17 mouse cellular contexts compared by ENCODE assay signal in the genomic region with DNA sequence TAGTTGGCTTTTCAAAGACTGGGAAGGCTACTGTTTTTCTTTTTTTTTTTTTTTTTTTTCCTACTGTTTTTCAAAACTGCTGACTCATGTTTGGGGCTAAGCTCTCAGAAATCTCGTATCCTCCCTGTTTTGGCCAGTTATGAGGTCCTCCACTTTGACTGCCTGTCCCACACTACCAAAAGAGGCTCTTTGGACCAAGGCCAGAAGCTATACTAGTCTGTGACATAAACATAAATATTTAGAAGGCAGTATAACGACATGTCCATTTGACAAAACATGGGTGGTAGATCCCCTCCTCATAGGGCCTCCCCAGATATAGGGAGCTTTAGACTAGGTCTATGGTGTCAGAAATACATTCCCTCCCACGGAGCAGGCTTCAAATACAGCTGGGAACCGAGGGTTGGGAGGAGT. TPM values are rescaled to one million over a fixed set of nuclear protein-coding genes. Genes with fewer than 3 reads are reported as not detected.
DNase-seq lines count a peak whose midpoint lies in the region; ATAC-seq and TF ChIP-seq lines count a peak whose summit lies in the region.
"Had no signal": no experiment of that assay in that cellular context is flagged by ENCODE, and none has a peak within 500 bp of the region (broad histone marks: within the 10 kb centered on the region; RNA-seq: fewer than 3 reads in every experiment).

No protein-coding gene starts in this region.

- no peak overlapping the region for H3K4me2 ChIP-seq in lung, embryonic 16.5 days (ENCODE audit: low read depth, low read length)
- H3K4me2 ChIP-seq in stomach, embryonic 16.5 days (ENCODE audit: low read depth, low read length) = no peak overlapping the region
- H3K4me2 ChIP-seq: embryonic facial prominence, embryonic 15.5 days; hindbrain, embryonic 13.5 days had no signal

- 0 out of 2 replicates have a peak overlapping the region, but pooled peaks have one; percentile 11 for H3K9ac ChIP-seq in lung, embryonic 16.5 days (ENCODE audit: low read length)
- H3K9ac ChIP-seq in stomach, embryonic 16.5 days (ENCODE audit: low read length) = no peak overlapping the region
- H3K9ac ChIP-seq: embryonic facial prominence, embryonic 15.5 days; hindbrain, embryonic 13.5 days; liver, embryonic 14.5 days had no signal

- no peak overlapping the region for H3K4me3 ChIP-seq in lung, embryonic 16.5 days (ENCODE audit: low read length)
- no peak overlapping the region for H3K4me3 ChIP-seq in embryonic fibroblast, embryonic 13.5 days (ENCODE audit: insufficient read depth, low read length)
- H3K4me3 ChIP-seq in stomach, embryonic 16.5 days (replicated peaks; ENCODE audit: low read length) = no peak overlapping the region
- H3K4me3 ChIP-seq in layer of hippocampus, adult 2 months = no peak overlapping the region
- H3K4me3 ChIP-seq: embryonic facial prominence, embryonic 15.5 days; hindbrain, embryonic 13.5 days; left cerebral cortex, adult 2 months; myocyte had no signal

- no peak for TF ChIP-seq CTCF in embryonic fibroblast, embryonic 13.5 days (IDR thresholded peaks at IDR 0.05; ENCODE audit: borderline replicate concordance, insufficient read depth, low read length)
- TF ChIP-seq CTCF in layer of hippocampus, adult 2 months (conservative IDR thresholded peaks at IDR 0.05) = no peak

- peaks cover 11% of the 10 kb centered on the region for H3K4me1 ChIP-seq in lung, embryonic 16.5 days (replicated peaks; ENCODE audit: control insufficient read depth, insufficient read depth, low read length)
- H3K4me1 ChIP-seq in embryonic fibroblast, embryonic 13.5 days (ENCODE audit: control insufficient read depth, insufficient read depth, low read length) = peaks cover 4% of the 10 kb centered on the region
- peaks cover 3% of the 10 kb centered on the region; the same call in 1 of the 2 replicates for H3K4me1 ChIP-seq in stomach, embryonic 16.5 days (ENCODE audit: control insufficient read depth, insufficient read depth, low read length)
- H3K4me1 ChIP-seq: embryonic facial prominence, embryonic 15.5 days; hindbrain, embryonic 13.5 days had no signal

- H3K36me3 ChIP-seq in lung, embryonic 16.5 days (ENCODE audit: control insufficient read depth, insufficient read depth, low read length) = no peaks in the 10 kb centered on the region
- no peaks in the 10 kb centered on the region for H3K36me3 ChIP-seq in stomach, embryonic 16.5 days (ENCODE audit: control insufficient read depth, insufficient read depth, low read length)
- H3K36me3 ChIP-seq: embryonic facial prominence, embryonic 15.5 days; hindbrain, embryonic 13.5 days had no signal

- 18% methylated on average over 4 of the region's 4 CpGs for WGBS in lung, embryonic 16.5 days
- WGBS in stomach, embryonic 16.5 days = 33% methylated on average over 4 of the region's 4 CpGs

- H3K9me3 ChIP-seq in lung, embryonic 16.5 days (ENCODE audit: control insufficient read depth, low read length) = no peaks in the 10 kb centered on the region
- H3K9me3 ChIP-seq in stomach, embryonic 16.5 days (replicated peaks; ENCODE audit: control insufficient read depth, low read length) = no peaks in the 10 kb centered on the region
- H3K9me3 ChIP-seq: embryonic facial prominence, embryonic 15.5 days; hindbrain, embryonic 13.5 days had no signal

- ATAC-seq in lung, embryonic 16.5 days (ENCODE audit: low read depth) = peak; percentile 93
- ATAC-seq in stomach, embryonic 16.5 days (ENCODE audit: insufficient read depth, low FRiP score) = peak; percentile 72
- no peak for ATAC-seq in CD4-positive, CD25-positive, alpha-beta regulatory T cell, adult 4 months

- no peak for DNase-seq in lung, postnatal 36 days
- DNase-seq in MN1 (ENCODE audit: low spot score) = peak; percentile 22
- no peak for DNase-seq in layer of hippocampus, adult 2 months (ENCODE audit: low spot score in 2 of 2)
- DNase-seq: cerebellum, postnatal 10 days; embryo, embryonic 11 days; gastrocnemius, postnatal 25 days; midbrain, embryonic 14.5 days; thymus, postnatal 25 days had no signal

- TF ChIP-seq POLR2A in embryonic fibroblast, embryonic 13.5 days (IDR thresholded peaks at IDR 0.05; ENCODE audit: low read depth, low read length) = no peak

- H3K27ac ChIP-seq in lung, embryonic 16.5 days (ENCODE audit: low read length) = peak overlapping the region; percentile 46; the same call in 1 of the 2 replicates
- H3K27ac ChIP-seq in embryonic fibroblast, embryonic 13.5 days (ENCODE audit: insufficient read depth, low read length) = peak overlapping the region; percentile 37; the same call in 1 of the 2 replicates
- peak overlapping the region; percentile 31; the same call in 1 of the 2 replicates for H3K27ac ChIP-seq in stomach, embryonic 16.5 days (ENCODE audit: low read length)
- H3K27ac ChIP-seq in layer of hippocampus, adult 2 months = no peak overlapping the region
- H3K27ac ChIP-seq: embryonic facial prominence, embryonic 15.5 days; hindbrain, embryonic 13.5 days; left cerebral cortex, adult 2 months; liver, embryonic 14.5 days had no signal

- no peaks in the 10 kb centered on the region for H3K27me3 ChIP-seq in lung, embryonic 16.5 days (ENCODE audit: control insufficient read depth, insufficient read depth, low read depth, low read length)
- no peaks in the 10 kb centered on the region for H3K27me3 ChIP-seq in stomach, embryonic 16.5 days (ENCODE audit: control insufficient read depth, insufficient read depth, low read length)
- H3K27me3 ChIP-seq: embryonic facial prominence, embryonic 15.5 days had no signal

RNA-seq across cellular contexts. Expression of a gene that starts 8.9 kb away (rescaled TPM):
- 46.5 and 48.2 TPM in 2 replicates for polyA plus RNA-seq in lung, embryonic 16.5 days (2015; fragmentation: Nextera tagmentation; extraction: Ambion mirVana)
- polyA plus RNA-seq in embryonic fibroblast, embryonic 13.5 days (2011; ENCODE audit: insufficient read length, low read depth, missing spikeins) = 27.1 and 39.0 TPM in 2 replicates
- polyA plus RNA-seq in stomach, embryonic 16.5 days (2015; fragmentation: Nextera tagmentation; extraction: Ambion mirVana) = 56.7 and 57.5 TPM in 2 replicates
- polyA plus RNA-seq in CD4-positive, CD25-positive, alpha-beta regulatory T cell, adult 4 months (2017; shearing (Covaris generic)) = 10 to 100 TPM in 1 of 2 experiments, 1 to 10 TPM in 1; 7.9 to 12.5 TPM
- 100 to 1,000 TPM; 140 to 165 TPM for total RNA-seq in layer of hippocampus, adult 2 months (2021)

RNA-seq across cellular contexts. Expression of a gene that starts 59.9 kb away (rescaled TPM):
- polyA plus RNA-seq in lung, embryonic 16.5 days (2015; fragmentation: Nextera tagmentation; extraction: Ambion mirVana) = 8.6 and 9.9 TPM in 2 replicates
- 0.88 TPM in 1 of 2 replicates, not detected in the other for polyA plus RNA-seq in embryonic fibroblast, embryonic 13.5 days (2011; ENCODE audit: insufficient read length, low read depth, missing spikeins)
- 26.1 and 27.4 TPM in 2 replicates for polyA plus RNA-seq in stomach, embryonic 16.5 days (2015; fragmentation: Nextera tagmentation; extraction: Ambion mirVana)
- 1 to 10 TPM; 2.9 to 7.7 TPM for polyA plus RNA-seq in CD4-positive, CD25-positive, alpha-beta regulatory T cell, adult 4 months (2017; shearing (Covaris generic))
- 10 to 100 TPM; 88.0 to 91.2 TPM for total RNA-seq in layer of hippocampus, adult 2 months (2021)
